Mouse (Mus musculus): ENCODE measurements around the gene Tshz2.

- no peak for TF ChIP-seq POLR2A (IDR thresholded peaks at IDR 0.05; ENCODE audit: low read depth, low read length)
- TF ChIP-seq CTCF (IDR thresholded peaks at IDR 0.05; ENCODE audit: extremely low read depth, insufficient read length, insufficient replicate concordance, low read depth, low read length), result no peak
Observed at GRCm38 (mm10) chr2:169951041-169951440, 318.2 kb downstream of the Tshz2 start.

Data from small intestine, adult 2 months (tissue).